Mouse (Mus musculus): Measurements from ENCODE around the gene Galnt18.

GRCm38 (mm10) chr7:111638465-111638864 lies 141.3 kb downstream of the Galnt18 start:
- TF ChIP-seq CTCF (IDR thresholded peaks at IDR 0.05; ENCODE audit: low read depth) (no peak), EP300 (optimal IDR thresholded peaks at IDR 0.05) (no peak)
